Mouse (Mus musculus) layer of hippocampus, adult 6 months (tissue): ENCODE results near the gene Asb1. TPM values are rescaled to one million over a fixed set of nuclear protein-coding genes. Genes with fewer than 3 reads are reported as not detected.

Experiments
- long read RNA-seq, 2 experiments: library from polyadenylated mRNA; unstranded; transcript quantifications; one replicate each; pipeline ENCODE4 v2.0.0; 2019 to 2020
- polyA plus RNA-seq: library from polyadenylated mRNA; unstranded; fragments of <200 nt; fragmentation: Nextera tagmentation; gene quantifications from 2 replicates; pipeline ENCODE4 v1.2.3, GENCODE M21; 2021

Gene Asb1
- 4.2 and 7.7 TPM in 2 replicates for polyA plus RNA-seq
- long read RNA-seq, experiment 1, full-length matches to known transcripts: 2 of 22 reads
- long read RNA-seq, experiment 1, partial matches to known transcripts: 1 of 22 reads
- long read RNA-seq, experiment 1, other reads (novel, unspliced or antisense): 19 of 22 reads
- long read RNA-seq, experiment 2, full-length matches to known transcripts: 68 of 100 reads
- long read RNA-seq, experiment 2, partial matches to known transcripts: 3 of 100 reads
- long read RNA-seq, experiment 2, other reads (novel, unspliced or antisense): 29 of 100 reads

GRCm38 (mm10) chr1:91540271-91540826 is at the start of gene Asb1:
Gene Asb1 (plus strand): TSS chr1:91540544.

DNA sequence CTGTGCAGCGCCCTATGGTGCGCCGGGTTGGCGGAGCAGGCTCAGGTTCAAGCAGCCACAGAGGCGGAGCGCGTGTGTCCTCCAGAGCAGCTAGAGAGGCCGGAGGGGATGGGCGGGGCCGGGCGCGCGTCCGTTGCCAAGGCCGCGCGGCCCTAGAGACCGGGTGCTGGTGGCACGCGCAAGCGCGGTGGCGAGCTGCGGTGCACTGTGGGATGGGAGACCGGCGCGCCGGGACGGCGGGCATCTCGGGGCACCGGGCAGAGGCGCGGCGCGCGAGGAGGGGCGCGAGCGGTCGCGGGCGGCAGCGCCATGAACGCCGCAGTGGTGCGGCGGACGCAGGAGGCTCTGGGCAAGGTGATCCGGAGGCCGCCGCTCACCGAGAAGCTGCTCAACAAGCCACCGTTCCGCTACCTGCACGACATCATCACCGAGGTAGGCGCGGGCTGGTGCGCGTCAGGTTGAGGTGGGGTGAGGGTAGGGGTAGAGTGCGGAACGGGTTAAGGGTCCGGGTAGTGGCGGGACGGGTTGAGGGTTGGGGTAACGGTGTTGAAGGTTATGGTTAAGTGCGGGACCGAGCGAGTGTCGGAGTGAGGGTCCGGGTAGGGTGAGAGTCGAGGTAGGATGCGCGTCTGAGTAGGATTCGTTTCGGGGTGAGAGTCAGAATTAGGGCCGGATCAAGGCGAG is 45.7 kb upstream of the Asb1 start, which contains the start of gene Traf3ip1:
Traf3ip1 (plus strand) TSS at position 191 of the 684 bp plus-strand sequence.

Other genes starting within 250 kb of the Asb1 start
- gene Scly, start 242.2 kb upstream of the Asb1 start, polyA plus RNA-seq: 5.5 TPM in 2 replicates
- gene Espnl, start 218.5 kb upstream of the Asb1 start, polyA plus RNA-seq: 0.03 TPM in 1 of 2 replicates, not detected in the other
- gene Klhl30, start 189.5 kb upstream of the Asb1 start, polyA plus RNA-seq: not detected in 2 replicates
- gene Erfe, start 174.1 kb upstream of the Asb1 start, polyA plus RNA-seq: not detected in 2 replicates
- 64.9 and 65.4 TPM in 2 replicates for gene Ilkap, start 141.7 kb upstream of the Asb1 start, polyA plus RNA-seq
- gene Hes6, start 126.5 kb upstream of the Asb1 start, polyA plus RNA-seq: 22.0 and 23.1 TPM in 2 replicates
- gene Per2, start 81.2 kb upstream of the Asb1 start, polyA plus RNA-seq: 4.3 and 5.6 TPM in 2 replicates
- 1.6 and 2.1 TPM in 2 replicates for gene Traf3ip1, start 45.9 kb upstream of the Asb1 start, polyA plus RNA-seq